In genomic region chr12:59011275-59011843, GRCm38 (mm10) we compare ENCODE assay signal across 8 mouse cellular contexts. TPM values are rescaled to one million over a fixed set of nuclear protein-coding genes. Genes with fewer than 3 reads are reported as not detected.
DNase-seq lines count a peak whose midpoint lies in the region; ATAC-seq and TF ChIP-seq lines count a peak whose summit lies in the region.

No protein-coding gene starts in this region.

- DNase-seq in left cerebral cortex, adult 2 months (ENCODE audit: extremely low spot score in 1 of 2, low spot score in 2 of 2): no peak
- no peak for DNase-seq in left cerebral cortex, postnatal 4 days
- no peak for DNase-seq in intestine, embryonic 14.5 days (ENCODE audit: low spot score)
- DNase-seq in midbrain, postnatal 0 days (ENCODE audit: low spot score): no peak
- DNase-seq in cerebellum, adult 9-10 months: no peak
- no peak for DNase-seq in right cerebral cortex, adult 18-20 months

- no peaks in the 10 kb centered on the region for H3K27me3 ChIP-seq in embryonic facial prominence, embryonic 13.5 days
- H3K27me3 ChIP-seq in intestine, embryonic 14.5 days (replicated peaks; ENCODE audit: control insufficient read depth, insufficient read depth, low read length): no peaks in the 10 kb centered on the region
- H3K27me3 ChIP-seq in midbrain, postnatal 0 days (ENCODE audit: insufficient read depth, low read length): no peaks in the 10 kb centered on the region

- peaks cover 8% of the 10 kb centered on the region for H3K36me3 ChIP-seq in embryonic facial prominence, embryonic 13.5 days
- H3K36me3 ChIP-seq in intestine, embryonic 14.5 days (ENCODE audit: control insufficient read depth, insufficient read depth, low read length): peaks cover 9% of the 10 kb centered on the region
- peaks cover 5% of the 10 kb centered on the region; the same call in 1 of the 2 replicates for H3K36me3 ChIP-seq in midbrain, postnatal 0 days (ENCODE audit: insufficient read depth, low read length)

- H3K4me1 ChIP-seq in embryonic facial prominence, embryonic 13.5 days: peaks cover 27% of the 10 kb centered on the region
- H3K4me1 ChIP-seq in intestine, embryonic 14.5 days (replicated peaks; ENCODE audit: control insufficient read depth, insufficient read depth, low read length): peaks cover 27% of the 10 kb centered on the region
- peaks cover 2% of the 10 kb centered on the region; the same call in 1 of the 2 replicates for H3K4me1 ChIP-seq in midbrain, postnatal 0 days (ENCODE audit: insufficient read depth, low read length)

- intact Hi-C loops in left cerebral cortex, adult 2 months (cut with DNase I): loop anchor here (2.0 kb wide), 1 partner anchor 205 kb away; no protein-coding TSS in a partner anchor
- intact Hi-C loops in left cerebral cortex, postnatal 4 days (cut with DNase I): no loop called here

- peak overlapping the region; percentile 76 for H3K4me2 ChIP-seq in embryonic facial prominence, embryonic 13.5 days
- peak overlapping the region; percentile 86 for H3K4me2 ChIP-seq in intestine, embryonic 14.5 days (ENCODE audit: low read length)
- H3K4me2 ChIP-seq in midbrain, postnatal 0 days (ENCODE audit: low read depth, low read length, poor library complexity, severe bottlenecking): peak overlapping the region; percentile 76

- H3K27ac ChIP-seq in left cerebral cortex, adult 2 months: peak overlapping the region; percentile 90
- H3K27ac ChIP-seq in embryonic facial prominence, embryonic 13.5 days: peak overlapping the region; percentile 94
- H3K27ac ChIP-seq in intestine, embryonic 14.5 days (ENCODE audit: low read depth): peak overlapping the region; percentile 87
- peak overlapping the region; percentile 89 for H3K27ac ChIP-seq in midbrain, postnatal 0 days (ENCODE audit: low read depth, low read length)

- no peak for TF ChIP-seq CTCF in left cerebral cortex, adult 2 months (IDR thresholded peaks at IDR 0.05)
- TF ChIP-seq CTCF in midbrain, postnatal 0 days (IDR thresholded peaks at IDR 0.05): no peak

- H3K9ac ChIP-seq in embryonic facial prominence, embryonic 13.5 days: peak overlapping the region; percentile 93
- peak overlapping the region; percentile 89 for H3K9ac ChIP-seq in intestine, embryonic 14.5 days (ENCODE audit: low read length)
- peak overlapping the region; percentile 86 for H3K9ac ChIP-seq in midbrain, postnatal 0 days (replicated peaks; ENCODE audit: low read length, poor library complexity, severe bottlenecking)

- H3K9me3 ChIP-seq in embryonic facial prominence, embryonic 13.5 days: no peaks in the 10 kb centered on the region
- H3K9me3 ChIP-seq in intestine, embryonic 14.5 days (ENCODE audit: control insufficient read depth, low read length): no peaks in the 10 kb centered on the region
- H3K9me3 ChIP-seq in midbrain, postnatal 0 days (ENCODE audit: low read length): no peaks in the 10 kb centered on the region

- no peak for ATAC-seq in embryonic facial prominence, embryonic 13.5 days (ENCODE audit: insufficient number of reproducible peaks, insufficient read depth, low FRiP score, low TSS enrichment, low read depth)
- ATAC-seq in intestine, embryonic 14.5 days (replicated peaks; ENCODE audit: low FRiP score, low TSS enrichment, low read depth): no peak; the same call in 1 of the 2 replicates
- no peak for ATAC-seq in midbrain, postnatal 0 days (ENCODE audit: low FRiP score)
- ATAC-seq in cerebellum, adult (ENCODE audit: insufficient number of reproducible peaks, low FRiP score, low TSS enrichment): no peak

- H3K4me3 ChIP-seq in left cerebral cortex, adult 2 months: peak overlapping the region; percentile 86
- H3K4me3 ChIP-seq in embryonic facial prominence, embryonic 13.5 days: peak overlapping the region; percentile 84
- H3K4me3 ChIP-seq in intestine, embryonic 14.5 days (ENCODE audit: low read depth, low read length): peak overlapping the region; percentile 90
- H3K4me3 ChIP-seq in midbrain, postnatal 0 days (ENCODE audit: low read depth, low read length): peak overlapping the region; percentile 88

- 1% methylated on average over 25 of the region's 25 CpGs for WGBS in embryonic facial prominence, embryonic 13.5 days
- under 1% methylated on average over 25 of the region's 25 CpGs for WGBS in intestine, embryonic 14.5 days
- WGBS in midbrain, postnatal 0 days: 1% methylated on average over 25 of the region's 25 CpGs

RNA-seq across cellular contexts. Expression of gene Sec23a, which starts 0.5 kb away (rescaled TPM):
- 100 to 1,000 TPM in 1 of 2 experiments, 10 to 100 TPM in 1; 98.9 to 103 TPM for total RNA-seq in left cerebral cortex, adult 2 months (2021)
- total RNA-seq in left cerebral cortex, postnatal 4 days (2021): 100 to 1,000 TPM; 148 to 151 TPM
- polyA plus RNA-seq in embryonic facial prominence, embryonic 13.5 days (2015; fragmentation: Nextera tagmentation; extraction: Ambion mirVana): 83.1 and 87.9 TPM in 2 replicates
- 70.8 and 75.9 TPM in 2 replicates for polyA plus RNA-seq in intestine, embryonic 14.5 days (2014; fragmentation: Nextera tagmentation; extraction: Ambion mirVana)
- 150 and 156 TPM in 2 replicates for total RNA-seq in midbrain, postnatal 0 days (2014; rRNA removed)
- 92.3 and 94.1 TPM in 2 replicates for polyA plus RNA-seq in midbrain, postnatal 0 days (2015; fragmentation: Nextera tagmentation; extraction: Ambion mirVana)

RNA-seq across cellular contexts. Expression of gene Gemin2, which starts 1.8 kb away (rescaled TPM):
- total RNA-seq in left cerebral cortex, adult 2 months (2021): 1 to 10 TPM; 7.0 to 7.3 TPM
- total RNA-seq in left cerebral cortex, postnatal 4 days (2021): 1 to 10 TPM; 6.5 to 7.0 TPM
- polyA plus RNA-seq in embryonic facial prominence, embryonic 13.5 days (2015; fragmentation: Nextera tagmentation; extraction: Ambion mirVana): 32.3 and 38.3 TPM in 2 replicates
- polyA plus RNA-seq in intestine, embryonic 14.5 days (2014; fragmentation: Nextera tagmentation; extraction: Ambion mirVana): 18.7 and 24.4 TPM in 2 replicates
- total RNA-seq in midbrain, postnatal 0 days (2014; rRNA removed): 3.9 and 6.9 TPM in 2 replicates
- 9.8 and 10.6 TPM in 2 replicates for polyA plus RNA-seq in midbrain, postnatal 0 days (2015; fragmentation: Nextera tagmentation; extraction: Ambion mirVana)

RNA-seq across cellular contexts. Expression of gene Trappc6b, which starts 49.9 kb away (rescaled TPM):
- 100 to 1,000 TPM; 107 to 121 TPM for total RNA-seq in left cerebral cortex, adult 2 months (2021)
- 10 to 100 TPM; 93.2 to 99.6 TPM for total RNA-seq in left cerebral cortex, postnatal 4 days (2021)
- 89.1 and 95.8 TPM in 2 replicates for polyA plus RNA-seq in embryonic facial prominence, embryonic 13.5 days (2015; fragmentation: Nextera tagmentation; extraction: Ambion mirVana)
- 54.1 and 57.0 TPM in 2 replicates for polyA plus RNA-seq in intestine, embryonic 14.5 days (2014; fragmentation: Nextera tagmentation; extraction: Ambion mirVana)
- 72.7 and 130 TPM in 2 replicates for total RNA-seq in midbrain, postnatal 0 days (2014; rRNA removed)
- 177 and 181 TPM in 2 replicates for polyA plus RNA-seq in midbrain, postnatal 0 days (2015; fragmentation: Nextera tagmentation; extraction: Ambion mirVana)

RNA-seq across cellular contexts. Expression of gene Pnn, which starts 55.3 kb away (rescaled TPM):
- total RNA-seq in left cerebral cortex, adult 2 months (2021): 10 to 100 TPM; 62.6 to 65.5 TPM
- 10 to 100 TPM; 59.9 to 65.4 TPM for total RNA-seq in left cerebral cortex, postnatal 4 days (2021)
- polyA plus RNA-seq in embryonic facial prominence, embryonic 13.5 days (2015; fragmentation: Nextera tagmentation; extraction: Ambion mirVana): 135 and 141 TPM in 2 replicates
- polyA plus RNA-seq in intestine, embryonic 14.5 days (2014; fragmentation: Nextera tagmentation; extraction: Ambion mirVana): 71.3 and 80.0 TPM in 2 replicates
- 15.2 and 19.9 TPM in 2 replicates for total RNA-seq in midbrain, postnatal 0 days (2014; rRNA removed)
- 66.9 and 86.1 TPM in 2 replicates for polyA plus RNA-seq in midbrain, postnatal 0 days (2015; fragmentation: Nextera tagmentation; extraction: Ambion mirVana)
